Mouse (Mus musculus) intestine, embryonic 16.5 days (tissue): ENCODE results near the gene Ncbp1. TPM values are rescaled to one million over a fixed set of nuclear protein-coding genes. Genes with fewer than 3 reads are reported as not detected.

ENCODE experiments used
- ATAC-seq: fragments of 200-750 bp; cut with Nextera tagmentation; 2 replicates; pipeline ENCODE4 v1.8.0; 2017; ENCODE audit warnings: moderate TSS enrichment, moderate library complexity
- H3K27ac ChIP-seq: fragments of 300-500 bp; sonication (generic); 2 replicates; pipeline ENCODE4 v1.5.1; 2014; ENCODE audit warnings: mild to moderate bottlenecking, low read length
- H3K27me3 ChIP-seq: fragments of 300-500 bp; sonication (generic); replicated peaks from 2 replicates; pipeline ENCODE4 v1.6.1; 2014; ENCODE audit warnings: low read length, control low read depth, mixed read lengths; ENCODE audit not compliant: control insufficient read depth, insufficient read depth
- H3K36me3 ChIP-seq: fragments of 300-500 bp; sonication (generic); 2 replicates; pipeline ENCODE4 v1.6.1; 2014; ENCODE audit warnings: low read length, control low read depth; ENCODE audit not compliant: control insufficient read depth, insufficient read depth
- H3K4me1 ChIP-seq: fragments of 300-500 bp; sonication (generic); 2 replicates; pipeline ENCODE4 v1.6.1; 2014; ENCODE audit warnings: low read length, control low read depth, mixed read lengths; ENCODE audit not compliant: control insufficient read depth, insufficient read depth
- H3K4me2 ChIP-seq: fragments of 300-500 bp; sonication (generic); 2 replicates; pipeline ENCODE4 v1.6.1; 2014; ENCODE audit warnings: low read depth, low read length, control low read depth
- H3K4me3 ChIP-seq: fragments of 300-500 bp; sonication (generic); 2 replicates; pipeline ENCODE4 v1.5.1; 2014; ENCODE audit warnings: mild to moderate bottlenecking, low read length
- H3K9ac ChIP-seq: fragments of 300-500 bp; sonication (generic); 2 replicates; pipeline ENCODE4 v1.6.1; 2014; ENCODE audit warnings: low read depth, low read length
- H3K9me3 ChIP-seq: fragments of 300-500 bp; sonication (generic); 2 replicates; pipeline ENCODE4 v1.6.1; 2016; ENCODE audit warnings: low read length, control low read depth; ENCODE audit not compliant: control insufficient read depth
- WGBS: fragments of 180-500 bp; shearing (Covaris S2); extraction: QIAGEN DNeasy Blood & Tissue Kit; methylation state at CpG from one replicate; pipeline ENCODE4 v1.1.7; 2014; 5-methylcytosine and 5-hydroxymethylcytosine counted together
- polyA plus RNA-seq: library from polyadenylated mRNA; unstranded; fragments of >200 nt; fragmentation: Nextera tagmentation; extraction: Ambion mirVana; gene quantifications from 2 replicates; pipeline ENCODE4 v1.2.1, GENCODE M21; 2015

The Ncbp1 gene
- 57.4 and 63.0 TPM in 2 replicates for polyA plus RNA-seq

- Histone ChIP-seq H3K9ac (peak within 1 kb of the TSS; percentile 93), H3K4me2 (peak within 1 kb of the TSS; percentile 89), H3K4me3 (peak within 1 kb of the TSS; percentile 95), H3K27me3 (no peaks in the 10 kb centered on the region), H3K36me3 (no peaks in the 10 kb centered on the region), H3K27ac (peak within 1 kb of the TSS; percentile 99), H3K4me1 (peaks cover 9% of the 10 kb centered on the region), H3K9me3 (no peaks in the 10 kb centered on the region)
- peak; percentile 94 for ATAC-seq
- WGBS, result under 1% methylated on average over 87 of the region's 90 CpGs
Observed at GRCm38 (mm10) chr4:46138287-46139222, at the start of gene Ncbp1, which contains the start of gene Tstd2. Ncbp1 (plus strand) TSS chr4:46138613. Tstd2 (minus strand) TSS chr4:46138694.

- no peaks in the 10 kb centered on the region for H3K9me3 ChIP-seq
- WGBS, result 90% methylated on average over 14 of the region's 14 CpGs
Observed at GRCm38 (mm10) chr4:46089524-46090125, 48.8 kb upstream of the Ncbp1 start.

GRCm38 (mm10) chr4:46092429-46093076 is 45.9 kb upstream of the Ncbp1 start:
- Histone ChIP-seq H3K9ac (no peak overlapping the region), H3K4me1 (no peaks in the 10 kb centered on the region), H3K27ac (no peak overlapping the region), H3K36me3 (no peaks in the 10 kb centered on the region), H3K27me3 (no peaks in the 10 kb centered on the region), H3K4me2 (no peak overlapping the region), H3K9me3 (no peaks in the 10 kb centered on the region), H3K4me3 (no peak overlapping the region)
- 82% methylated on average over 5 of the region's 5 CpGs for WGBS
- no peak for ATAC-seq

More at GRCm38 (mm10) chr4:46089524-46090125, 48.8 kb upstream of the Ncbp1 start:
- Histone ChIP-seq H3K4me3 (no peak overlapping the region), H3K27ac (no peak overlapping the region), H3K36me3 (no peaks in the 10 kb centered on the region), H3K4me2 (no peak overlapping the region), H3K9ac (no peak overlapping the region), H3K4me1 (no peaks in the 10 kb centered on the region), H3K27me3 (no peaks in the 10 kb centered on the region)
- no peak for ATAC-seq

GRCm38 (mm10) chr4:46094916-46095825 is 43.2 kb upstream of the Ncbp1 start:
- no peak for ATAC-seq
- H3K4me3 ChIP-seq, result no peak overlapping the region
- H3K27ac ChIP-seq, result no peak overlapping the region
- no peaks in the 10 kb centered on the region for H3K36me3 ChIP-seq
- 67% methylated on average over 15 of the region's 15 CpGs for WGBS
- H3K9ac ChIP-seq, result no peak overlapping the region
- H3K4me2 ChIP-seq, result no peak overlapping the region
- H3K9me3 ChIP-seq, result no peaks in the 10 kb centered on the region
- H3K27me3 ChIP-seq, result no peaks in the 10 kb centered on the region
- no peaks in the 10 kb centered on the region for H3K4me1 ChIP-seq

- Histone ChIP-seq H3K9ac (no peak overlapping the region), H3K36me3 (no peaks in the 10 kb centered on the region), H3K4me1 (peaks cover 2% of the 10 kb centered on the region), H3K27me3 (no peaks in the 10 kb centered on the region), H3K4me3 (no peak overlapping the region), H3K4me2 (no peak overlapping the region), H3K27ac (no peak overlapping the region), H3K9me3 (no peaks in the 10 kb centered on the region)
- 93% methylated on average over 3 of the region's 3 CpGs for WGBS
- ATAC-seq, result no peak
Observed at GRCm38 (mm10) chr4:46095826-46096159, 42.6 kb upstream of the Ncbp1 start.

- peaks cover 8% of the 10 kb centered on the region for H3K4me1 ChIP-seq
- 83% methylated on average over 7 of the region's 7 CpGs for WGBS
- no peak overlapping the region for H3K4me3 ChIP-seq
- no peak overlapping the region for H3K9ac ChIP-seq
- no peaks in the 10 kb centered on the region for H3K27me3 ChIP-seq
- no peak overlapping the region for H3K27ac ChIP-seq
- no peak for ATAC-seq
- H3K4me2 ChIP-seq, result no peak overlapping the region
- no peaks in the 10 kb centered on the region for H3K9me3 ChIP-seq
- H3K36me3 ChIP-seq, result no peaks in the 10 kb centered on the region
Observed at GRCm38 (mm10) chr4:46096546-46096945, 41.9 kb upstream of the Ncbp1 start.

GRCm38 (mm10) chr4:46097591-46097990 is 40.8 kb upstream of the Ncbp1 start:
- Histone ChIP-seq H3K36me3 (no peaks in the 10 kb centered on the region), H3K4me1 (peaks cover 8% of the 10 kb centered on the region), H3K4me2 (no peak overlapping the region), H3K9ac (no peak overlapping the region), H3K4me3 (no peak overlapping the region), H3K27me3 (no peaks in the 10 kb centered on the region), H3K9me3 (no peaks in the 10 kb centered on the region), H3K27ac (no peak overlapping the region)
- no peak for ATAC-seq
- WGBS, result 87% methylated on average over 2 of the region's 2 CpGs

GRCm38 (mm10) chr4:46099132-46099531 is 39.3 kb upstream of the Ncbp1 start:
- no peaks in the 10 kb centered on the region for H3K27me3 ChIP-seq
- peaks cover 8% of the 10 kb centered on the region for H3K4me1 ChIP-seq
- no peaks in the 10 kb centered on the region for H3K36me3 ChIP-seq
- no peak for ATAC-seq
- no peaks in the 10 kb centered on the region for H3K9me3 ChIP-seq
- WGBS, result 77% methylated on average over 9 of the region's 9 CpGs
- no peak overlapping the region for H3K4me3 ChIP-seq
- no peak overlapping the region for H3K4me2 ChIP-seq
- no peak overlapping the region for H3K9ac ChIP-seq
- no peak overlapping the region for H3K27ac ChIP-seq
